Mouse (Mus musculus): ENCODE results near the gene Fbln1. TPM values are rescaled to one million over a fixed set of nuclear protein-coding genes. Genes with fewer than 3 reads are reported as not detected.

The Fbln1 gene
- polyA plus RNA-seq, 1 experiment from 2014 or later: 60.2 TPM

- H3K27ac ChIP-seq (ENCODE audit: low read depth, low read length): peak overlapping the region; percentile 52; the same call in 1 of the 2 replicates
- DNase-seq (ENCODE audit: low spot score) (no peak), ATAC-seq (replicated peaks; ENCODE audit: low FRiP score) (no peak)
- WGBS: 66% methylated on average over 4 of the region's 4 CpGs
- no peak overlapping the region for H3K4me3 ChIP-seq (ENCODE audit: low read depth, low read length)
- no peaks in the 10 kb centered on the region for H3K9me3 ChIP-seq (ENCODE audit: control insufficient read depth, low read length)
- no peaks in the 10 kb centered on the region for H3K27me3 ChIP-seq (replicated peaks; ENCODE audit: control insufficient read depth, insufficient read depth, low read length)
- H3K9ac ChIP-seq (ENCODE audit: low read depth, low read length): no peak overlapping the region
- peak overlapping the region; percentile 20; the same call in 1 of the 2 replicates for H3K4me2 ChIP-seq
- peaks cover 6% of the 10 kb centered on the region for H3K36me3 ChIP-seq (ENCODE audit: control insufficient read depth, insufficient read depth, low read length)
- peaks cover 10% of the 10 kb centered on the region for H3K4me1 ChIP-seq (replicated peaks; ENCODE audit: control insufficient read depth, insufficient read depth, low read length)
These were observed 27.9 kb downstream of the Fbln1 start for GRCm38 (mm10) chr15:85233690-85234089.

- Histone ChIP-seq H3K36me3 (ENCODE audit: control insufficient read depth, insufficient read depth, low read length) (peaks cover 11% of the 10 kb centered on the region), H3K9me3 (ENCODE audit: control insufficient read depth, low read length) (no peaks in the 10 kb centered on the region), H3K4me3 (ENCODE audit: low read depth, low read length) (no peak overlapping the region), H3K27me3 (replicated peaks; ENCODE audit: control insufficient read depth, insufficient read depth, low read length) (no peaks in the 10 kb centered on the region), H3K4me1 (replicated peaks; ENCODE audit: control insufficient read depth, insufficient read depth, low read length) (no peaks in the 10 kb centered on the region), H3K9ac (ENCODE audit: low read depth, low read length) (no peak overlapping the region), H3K4me2 (no peak overlapping the region), H3K27ac (ENCODE audit: low read depth, low read length) (no peak overlapping the region)
- WGBS: 87% methylated on average over 22 of the region's 22 CpGs
- no peak for DNase-seq (ENCODE audit: low spot score)
- no peak for ATAC-seq (replicated peaks; ENCODE audit: low FRiP score)
These were observed 33.3 kb downstream of the Fbln1 start for GRCm38 (mm10) chr15:85238821-85239745.

GRCm38 (mm10) chr15:85240086-85240485 is 34.3 kb downstream of the Fbln1 start:
- Histone ChIP-seq H3K9ac (ENCODE audit: low read depth, low read length) (no peak overlapping the region), H3K9me3 (ENCODE audit: control insufficient read depth, low read length) (no peaks in the 10 kb centered on the region), H3K4me2 (no peak overlapping the region), H3K4me3 (ENCODE audit: low read depth, low read length) (no peak overlapping the region), H3K27me3 (replicated peaks; ENCODE audit: control insufficient read depth, insufficient read depth, low read length) (no peaks in the 10 kb centered on the region), H3K4me1 (replicated peaks; ENCODE audit: control insufficient read depth, insufficient read depth, low read length) (no peaks in the 10 kb centered on the region), H3K27ac (ENCODE audit: low read depth, low read length) (no peak overlapping the region), H3K36me3 (ENCODE audit: control insufficient read depth, insufficient read depth, low read length) (peaks cover 11% of the 10 kb centered on the region)
- 91% methylated on average over 4 of the region's 4 CpGs for WGBS
- DNase-seq (ENCODE audit: low spot score) (no peak), ATAC-seq (replicated peaks; ENCODE audit: low FRiP score) (no peak)

GRCm38 (mm10) chr15:85241856-85242255 is 36.1 kb downstream of the Fbln1 start:
- Histone ChIP-seq H3K9ac (ENCODE audit: low read depth, low read length) (no peak overlapping the region), H3K4me2 (no peak overlapping the region), H3K4me1 (replicated peaks; ENCODE audit: control insufficient read depth, insufficient read depth, low read length) (no peaks in the 10 kb centered on the region), H3K36me3 (ENCODE audit: control insufficient read depth, insufficient read depth, low read length) (peaks cover 11% of the 10 kb centered on the region), H3K27ac (ENCODE audit: low read depth, low read length) (no peak overlapping the region), H3K9me3 (ENCODE audit: control insufficient read depth, low read length) (no peaks in the 10 kb centered on the region), H3K27me3 (replicated peaks; ENCODE audit: control insufficient read depth, insufficient read depth, low read length) (no peaks in the 10 kb centered on the region), H3K4me3 (ENCODE audit: low read depth, low read length) (no peak overlapping the region)
- DNase-seq (ENCODE audit: low spot score): no peak
- ATAC-seq (replicated peaks; ENCODE audit: low FRiP score): no peak
- 82% methylated on average over 7 of the region's 7 CpGs for WGBS

- Histone ChIP-seq H3K9ac (ENCODE audit: low read depth, low read length) (no peak overlapping the region), H3K27me3 (replicated peaks; ENCODE audit: control insufficient read depth, insufficient read depth, low read length) (no peaks in the 10 kb centered on the region), H3K4me3 (ENCODE audit: low read depth, low read length) (no peak overlapping the region), H3K4me2 (no peak overlapping the region), H3K4me1 (replicated peaks; ENCODE audit: control insufficient read depth, insufficient read depth, low read length) (no peaks in the 10 kb centered on the region), H3K36me3 (ENCODE audit: control insufficient read depth, insufficient read depth, low read length) (peaks cover 4% of the 10 kb centered on the region; the same call in 1 of the 2 replicates), H3K9me3 (ENCODE audit: control insufficient read depth, low read length) (no peaks in the 10 kb centered on the region), H3K27ac (ENCODE audit: low read depth, low read length) (no peak overlapping the region)
- 79% methylated on average over 13 of the region's 13 CpGs for WGBS
- ATAC-seq (replicated peaks; ENCODE audit: low FRiP score) (no peak), DNase-seq (ENCODE audit: low spot score) (no peak)
These were observed 38.8 kb downstream of the Fbln1 start for GRCm38 (mm10) chr15:85244414-85245161.

- H3K36me3 ChIP-seq (ENCODE audit: control insufficient read depth, insufficient read depth, low read length): peaks cover 3% of the 10 kb centered on the region; the same call in 1 of the 2 replicates
These were observed 39.7 kb downstream of the Fbln1 start for GRCm38 (mm10) chr15:85245241-85246010.

GRCm38 (mm10) chr15:85246016-85246415 is 40.3 kb downstream of the Fbln1 start:
- Histone ChIP-seq H3K9ac (ENCODE audit: low read depth, low read length) (no peak overlapping the region), H3K36me3 (ENCODE audit: control insufficient read depth, insufficient read depth, low read length) (peaks cover under 1% of the 10 kb centered on the region; the same call in 1 of the 2 replicates), H3K4me1 (replicated peaks; ENCODE audit: control insufficient read depth, insufficient read depth, low read length) (no peaks in the 10 kb centered on the region), H3K9me3 (ENCODE audit: control insufficient read depth, low read length) (no peaks in the 10 kb centered on the region), H3K27ac (ENCODE audit: low read depth, low read length) (no peak overlapping the region), H3K27me3 (replicated peaks; ENCODE audit: control insufficient read depth, insufficient read depth, low read length) (no peaks in the 10 kb centered on the region), H3K4me3 (ENCODE audit: low read depth, low read length) (no peak overlapping the region), H3K4me2 (no peak overlapping the region)
- DNase-seq (ENCODE audit: low spot score): no peak
- no peak for ATAC-seq (replicated peaks; ENCODE audit: low FRiP score)
- WGBS: 84% methylated on average over 5 of the region's 5 CpGs

More at GRCm38 (mm10) chr15:85245241-85246010, 39.7 kb downstream of the Fbln1 start:
- DNase-seq (ENCODE audit: low spot score): no peak
- no peaks in the 10 kb centered on the region for H3K27me3 ChIP-seq (replicated peaks; ENCODE audit: control insufficient read depth, insufficient read depth, low read length)
- no peak overlapping the region for H3K27ac ChIP-seq (ENCODE audit: low read depth, low read length)
- no peak overlapping the region for H3K4me2 ChIP-seq
- no peaks in the 10 kb centered on the region for H3K9me3 ChIP-seq (ENCODE audit: control insufficient read depth, low read length)
- no peak overlapping the region for H3K4me3 ChIP-seq (ENCODE audit: low read depth, low read length)
- no peak overlapping the region for H3K9ac ChIP-seq (ENCODE audit: low read depth, low read length)
- ATAC-seq (replicated peaks; ENCODE audit: low FRiP score): no peak
- 87% methylated on average over 5 of the region's 5 CpGs for WGBS
- H3K4me1 ChIP-seq (replicated peaks; ENCODE audit: control insufficient read depth, insufficient read depth, low read length): no peaks in the 10 kb centered on the region

- ATAC-seq (replicated peaks; ENCODE audit: low FRiP score): no peak
- no peaks in the 10 kb centered on the region for H3K27me3 ChIP-seq (replicated peaks; ENCODE audit: control insufficient read depth, insufficient read depth, low read length)
- H3K9ac ChIP-seq (ENCODE audit: low read depth, low read length): no peak overlapping the region
- no peaks in the 10 kb centered on the region for H3K9me3 ChIP-seq (ENCODE audit: control insufficient read depth, low read length)
- WGBS: 71% methylated on average over 6 of the region's 6 CpGs
- H3K27ac ChIP-seq (ENCODE audit: low read depth, low read length): no peak overlapping the region
- no peaks in the 10 kb centered on the region for H3K4me1 ChIP-seq (replicated peaks; ENCODE audit: control insufficient read depth, insufficient read depth, low read length)
- 0 out of 2 replicates have a peak, but pooled peaks cover 2% of the 10 kb centered on the region for H3K36me3 ChIP-seq (ENCODE audit: control insufficient read depth, insufficient read depth, low read length)
- H3K4me3 ChIP-seq (ENCODE audit: low read depth, low read length): no peak overlapping the region
- no peak for DNase-seq (ENCODE audit: low spot score)
- no peak overlapping the region for H3K4me2 ChIP-seq
These were observed 41.2 kb downstream of the Fbln1 start for GRCm38 (mm10) chr15:85246936-85247335.

Data from liver, embryonic 11.5 days (tissue).